ENCODE assay signal across 35 mouse cellular contexts in genomic region chr4:105509091-105509490, GRCm38 (mm10).
"Had no signal": no experiment of that assay in that cellular context is flagged by ENCODE, and none has a peak within 500 bp of the region (broad histone marks: within the 10 kb centered on the region; RNA-seq: fewer than 3 reads in every experiment).

No protein-coding gene starts in this region.

- H3K4me1 ChIP-seq: heart, embryonic 10.5 days; heart, embryonic 12.5 days; heart, embryonic 13.5 days; heart, embryonic 15.5 days; hindbrain, embryonic 10.5 days; hindbrain, embryonic 12.5 days; hindbrain, embryonic 13.5 days; hindbrain, embryonic 15.5 days; intestine, embryonic 15.5 days had no signal

- ATAC-seq: hindbrain, embryonic 16.5 days; hindbrain, postnatal 0 days; inflammation-experienced regulatory T-cells, adult 6 months; intestine, embryonic 15.5 days; intestine, embryonic 16.5 days; intestine, postnatal 0 days had no signal

- H3K36me3 ChIP-seq: heart, embryonic 10.5 days; heart, embryonic 12.5 days; heart, embryonic 13.5 days; heart, embryonic 15.5 days; hindbrain, embryonic 10.5 days; hindbrain, embryonic 12.5 days; hindbrain, embryonic 13.5 days; hindbrain, embryonic 15.5 days; intestine, embryonic 15.5 days; kidney, embryonic 15.5 days had no signal

- H3K4me2 ChIP-seq: heart, embryonic 11.5 days; heart, embryonic 12.5 days; heart, embryonic 13.5 days; heart, embryonic 15.5 days; hindbrain, embryonic 12.5 days; hindbrain, embryonic 13.5 days; hindbrain, embryonic 14.5 days; hindbrain, embryonic 15.5 days; intestine, embryonic 15.5 days; kidney, embryonic 15.5 days had no signal

- H3K4me3 ChIP-seq: heart, embryonic 10.5 days; heart, embryonic 12.5 days; heart, embryonic 13.5 days; heart, embryonic 15.5 days; hindbrain, embryonic 10.5 days; hindbrain, embryonic 12.5 days; hindbrain, embryonic 13.5 days; hindbrain, embryonic 15.5 days; intestine, embryonic 15.5 days; kidney, embryonic 15.5 days; layer of hippocampus, adult 2 months had no signal

- DNase-seq: heart, postnatal 10 days; heart, postnatal 14 days; heart, postnatal 36 days; heart, postnatal 4 days; kidney, adult 11 months; kidney, adult 18-20 months; kidney, adult 2 months; kidney, adult 8-10 months; kidney, adult 9 months; kidney, postnatal 10 days; kidney, postnatal 14 days; kidney, postnatal 25 days; kidney, postnatal 36 days; kidney, postnatal 4 days; layer of hippocampus, adult 9-11 months; layer of hippocampus, postnatal 36 days had no signal

- H3K9ac ChIP-seq: heart, embryonic 12.5 days; heart, embryonic 13.5 days; heart, embryonic 15.5 days; hindbrain, embryonic 12.5 days; hindbrain, embryonic 13.5 days; hindbrain, embryonic 14.5 days; hindbrain, embryonic 15.5 days; intestine, embryonic 15.5 days; kidney, embryonic 15.5 days had no signal

- H3K27me3 ChIP-seq: heart, embryonic 12.5 days; heart, embryonic 13.5 days; heart, embryonic 15.5 days; hindbrain, embryonic 12.5 days; hindbrain, embryonic 13.5 days; hindbrain, embryonic 15.5 days; intestine, embryonic 15.5 days; kidney, embryonic 15.5 days had no signal

- H3K27ac ChIP-seq: heart, embryonic 10.5 days; heart, embryonic 13.5 days; heart, embryonic 15.5 days; hindbrain, embryonic 10.5 days; hindbrain, embryonic 12.5 days; hindbrain, embryonic 13.5 days; hindbrain, embryonic 14.5 days; hindbrain, embryonic 15.5 days; hindbrain, postnatal 0 days; intestine, embryonic 15.5 days; kidney, embryonic 15.5 days; kidney, postnatal 0 days; layer of hippocampus, adult 2 months had no signal

- H3K9me3 ChIP-seq: heart, embryonic 10.5 days; heart, embryonic 12.5 days; heart, embryonic 13.5 days; heart, embryonic 15.5 days; hindbrain, embryonic 10.5 days; hindbrain, embryonic 12.5 days; hindbrain, embryonic 13.5 days; hindbrain, embryonic 15.5 days; intestine, embryonic 15.5 days; kidney, embryonic 15.5 days had no signal
